Mouse (Mus musculus): Measurements from ENCODE around the gene Crb3.

DNA sequence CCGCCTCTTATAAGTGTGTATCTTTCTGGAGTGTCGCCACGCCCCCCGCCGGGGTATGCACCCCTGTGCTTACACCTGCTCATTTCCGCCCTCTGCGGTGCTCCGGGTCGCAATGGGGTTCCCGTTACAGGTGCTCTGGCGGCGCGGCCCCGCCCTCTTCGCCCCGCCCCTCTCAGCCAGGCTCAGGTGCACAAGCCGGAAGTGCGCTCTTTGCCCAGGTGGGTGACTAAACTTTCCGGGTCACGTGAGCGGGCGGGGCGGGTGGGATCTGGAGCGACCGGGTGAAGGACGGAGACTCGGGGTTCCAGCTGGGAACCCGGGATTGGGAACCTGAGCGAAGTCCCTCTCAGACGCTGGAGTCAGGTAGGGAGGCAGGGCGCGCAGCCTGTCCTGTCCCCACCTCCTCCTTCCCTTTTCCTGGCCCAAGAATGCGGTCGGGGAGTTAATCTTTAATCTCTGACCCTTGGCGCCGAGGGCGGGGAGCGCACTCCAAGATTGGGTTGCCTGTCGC is 3.2 kb downstream of the Crb3 start:
- TF ChIP-seq CTCF (IDR thresholded peaks at IDR 0.05; ENCODE audit: extremely low read depth, insufficient read depth, insufficient read length, insufficient replicate concordance), result no peak
- no peak for TF ChIP-seq POLR2A (IDR thresholded peaks at IDR 0.05; ENCODE audit: low read depth, low read length)
